In genomic region chr1:78330620-78331158, GRCm38 (mm10) we compare ENCODE assay signal across 16 mouse cellular contexts. TPM values are rescaled to one million over a fixed set of nuclear protein-coding genes. Genes with fewer than 3 reads are reported as not detected.
"Had no signal": no experiment of that assay in that cellular context is flagged by ENCODE, and none has a peak within 500 bp of the region (broad histone marks: within the 10 kb centered on the region; RNA-seq: fewer than 3 reads in every experiment).

No protein-coding gene starts in this region.

- H3K4me1 ChIP-seq: lung, embryonic 15.5 days; megakaryocyte, embryonic 14.5 days; midbrain, embryonic 13.5 days; midbrain, embryonic 15.5 days; neural tube, embryonic 12.5 days; stomach, embryonic 15.5 days had no signal

- ATAC-seq: midbrain, embryonic 13.5 days; midbrain, embryonic 15.5 days had no signal

- H3K4me3 ChIP-seq: lung, embryonic 15.5 days; megakaryocyte, embryonic 14.5 days; midbrain, embryonic 13.5 days; midbrain, embryonic 15.5 days; neural tube, embryonic 12.5 days; stomach, embryonic 15.5 days had no signal

- H3K4me2 ChIP-seq: lung, embryonic 15.5 days; midbrain, embryonic 11.5 days; midbrain, embryonic 13.5 days; midbrain, embryonic 15.5 days; neural tube, embryonic 12.5 days; stomach, embryonic 15.5 days had no signal

- H3K9ac ChIP-seq: lung, embryonic 15.5 days; midbrain, embryonic 13.5 days; midbrain, embryonic 15.5 days; neural tube, embryonic 12.5 days; stomach, embryonic 15.5 days had no signal

- H3K9me3 ChIP-seq: lung, embryonic 15.5 days; midbrain, embryonic 13.5 days; midbrain, embryonic 15.5 days; neural tube, embryonic 12.5 days; stomach, embryonic 15.5 days had no signal

- H3K27ac ChIP-seq: lung, embryonic 15.5 days; macrophage; midbrain, embryonic 13.5 days; midbrain, embryonic 15.5 days; neural tube, embryonic 12.5 days; stomach, embryonic 15.5 days; stomach, postnatal 0 days had no signal

- H3K36me3 ChIP-seq: lung, embryonic 15.5 days; midbrain, embryonic 13.5 days; midbrain, embryonic 15.5 days; neural tube, embryonic 12.5 days; stomach, embryonic 15.5 days had no signal

- H3K27me3 ChIP-seq: lung, embryonic 15.5 days; megakaryocyte, embryonic 14.5 days; midbrain, embryonic 13.5 days; midbrain, embryonic 15.5 days; stomach, embryonic 15.5 days had no signal

- DNase-seq: lung, adult 2 months; lung, postnatal 36 days; right cerebral cortex, postnatal 14 days; thymus, adult 2 months; thymus, postnatal 25 days; thymus, postnatal 4 days had no signal

RNA-seq across cellular contexts. Expression of gene Sgpp2, which starts 20.5 kb away (rescaled TPM):
- total RNA-seq: megakaryocyte progenitor cell, adult 5-6 weeks had no signal
- polyA plus RNA-seq: macrophage had no signal
